Mouse (Mus musculus) neural tube, embryonic 15.5 days (tissue): ENCODE measurements around the gene Mmel1. TPM values are rescaled to one million over a fixed set of nuclear protein-coding genes. Genes with fewer than 3 reads are reported as not detected.
A peak's percentile ranks its signal among the peaks of the same experiment; 100 is the strongest.

Experiments
- ATAC-seq: fragments of 200-750 bp; cut with Nextera tagmentation; 2 replicates; pipeline ENCODE4 v1.8.0; 2017; ENCODE audit warnings: mild to moderate bottlenecking, moderate TSS enrichment, moderate library complexity; ENCODE audit not compliant: low FRiP score
- H3K27ac ChIP-seq: fragments of 300-500 bp; sonication (generic); replicated peaks from 2 replicates; pipeline ENCODE4 v1.5.1; 2015; ENCODE audit warnings: mild to moderate bottlenecking, inconsistent platforms
- H3K27me3 ChIP-seq: fragments of 300-500 bp; sonication (generic); replicated peaks from 2 replicates; pipeline ENCODE4 v1.6.1; 2015; ENCODE audit warnings: inconsistent platforms
- H3K36me3 ChIP-seq: fragments of 300-500 bp; sonication (generic); 2 replicates; pipeline ENCODE4 v1.6.1; 2015; ENCODE audit warnings: inconsistent platforms
- H3K4me1 ChIP-seq: fragments of 300-500 bp; sonication (generic); 2 replicates; pipeline ENCODE4 v1.6.1; 2015; ENCODE audit warnings: inconsistent platforms
- H3K4me2 ChIP-seq: fragments of 300-500 bp; sonication (generic); 2 replicates; pipeline ENCODE4 v1.6.1; 2015; ENCODE audit warnings: inconsistent platforms, mild to moderate bottlenecking, moderate library complexity
- H3K4me3 ChIP-seq: fragments of 300-500 bp; sonication (generic); replicated peaks from 2 replicates; pipeline ENCODE4 v1.5.1; 2015; ENCODE audit warnings: mild to moderate bottlenecking, inconsistent platforms
- H3K9ac ChIP-seq: fragments of 300-500 bp; sonication (generic); replicated peaks from 2 replicates; pipeline ENCODE4 v1.6.1; 2015; ENCODE audit warnings: mild to moderate bottlenecking, inconsistent platforms
- H3K9me3 ChIP-seq: fragments of 300-500 bp; sonication (generic); replicated peaks from 2 replicates; pipeline ENCODE4 v1.6.1; 2016; ENCODE audit warnings: inconsistent platforms
- WGBS: fragments of 180-500 bp; shearing (Covaris S2); methylation state at CpG from one replicate; pipeline ENCODE4 v1.1.7; 2015; ENCODE audit warnings: mixed read lengths; 5-methylcytosine and 5-hydroxymethylcytosine counted together
- polyA plus RNA-seq: library from polyadenylated mRNA; unstranded; fragments of >200 nt; fragmentation: Nextera tagmentation; extraction: Ambion mirVana; gene quantifications from 2 replicates; pipeline ENCODE4 v1.2.1, GENCODE M21; 2015

Mmel1 gene
- polyA plus RNA-seq, 1 experiment from 2014 or later: 0.75 TPM

GRCm38 (mm10) chr4:154928395-154929087 lies 59.2 kb downstream of the Mmel1 start, which contains the start of gene Tnfrsf14:
Tnfrsf14 (minus strand) TSS chr4:154928563.
- no peaks in the 10 kb centered on the region for H3K36me3 ChIP-seq
- 50% methylated on average over 12 of the region's 12 CpGs for WGBS
- H3K9me3 ChIP-seq: no peaks in the 10 kb centered on the region
- no peak within 1 kb of the TSS for H3K9ac ChIP-seq
- no peak for ATAC-seq
- H3K4me1 ChIP-seq: no peaks in the 10 kb centered on the region
- H3K4me2 ChIP-seq: peak within 1 kb of the TSS; percentile 13; the same call in 1 of the 2 replicates
- no peak within 1 kb of the TSS for H3K27ac ChIP-seq
- H3K27me3 ChIP-seq: no peaks in the 10 kb centered on the region
- no peak within 1 kb of the TSS for H3K4me3 ChIP-seq

GRCm38 (mm10) chr4:154929088-154929660 lies 59.8 kb downstream of the Mmel1 start:
- Histone ChIP-seq H3K9me3 (no peaks in the 10 kb centered on the region), H3K4me1 (no peaks in the 10 kb centered on the region), H3K4me3 (no peak overlapping the region), H3K27ac (no peak overlapping the region), H3K36me3 (no peaks in the 10 kb centered on the region), H3K27me3 (no peaks in the 10 kb centered on the region), H3K9ac (no peak overlapping the region), H3K4me2 (no peak overlapping the region)
- ATAC-seq: no peak
- 76% methylated on average over 12 of the region's 12 CpGs for WGBS

- Histone ChIP-seq H3K27ac (no peak overlapping the region), H3K4me1 (no peaks in the 10 kb centered on the region; the same call in 1 of the 2 replicates), H3K36me3 (no peaks in the 10 kb centered on the region), H3K4me2 (no peak overlapping the region), H3K27me3 (no peaks in the 10 kb centered on the region), H3K4me3 (no peak overlapping the region), H3K9ac (no peak overlapping the region), H3K9me3 (no peaks in the 10 kb centered on the region)
- ATAC-seq: no peak
- 66% methylated on average over 13 of the region's 13 CpGs for WGBS
These were observed 64.0 kb downstream of the Mmel1 start for GRCm38 (mm10) chr4:154933306-154933907.

- Histone ChIP-seq H3K4me1 (no peaks in the 10 kb centered on the region; the same call in 1 of the 2 replicates), H3K27me3 (no peaks in the 10 kb centered on the region), H3K9me3 (no peaks in the 10 kb centered on the region), H3K27ac (no peak overlapping the region), H3K4me3 (no peak overlapping the region), H3K4me2 (no peak overlapping the region), H3K9ac (no peak overlapping the region), H3K36me3 (no peaks in the 10 kb centered on the region)
- WGBS: 88% methylated on average over 2 of the region's 2 CpGs
- ATAC-seq: no peak
These were observed 65.4 kb downstream of the Mmel1 start for GRCm38 (mm10) chr4:154934800-154935199.

- H3K9me3 ChIP-seq: no peaks in the 10 kb centered on the region
- H3K9ac ChIP-seq: no peak overlapping the region
- no peaks in the 10 kb centered on the region for H3K36me3 ChIP-seq
- H3K27me3 ChIP-seq: no peaks in the 10 kb centered on the region
- H3K4me1 ChIP-seq: no peaks in the 10 kb centered on the region; the same call in 1 of the 2 replicates
- H3K4me2 ChIP-seq: no peak overlapping the region
- no peak overlapping the region for H3K27ac ChIP-seq
- no peak for ATAC-seq
- no peak overlapping the region for H3K4me3 ChIP-seq
- 83% methylated on average over 7 of the region's 7 CpGs for WGBS
These were observed 66.4 kb downstream of the Mmel1 start for GRCm38 (mm10) chr4:154935788-154936187.

GRCm38 (mm10) chr4:154936542-154937255 lies 67.3 kb downstream of the Mmel1 start:
- Histone ChIP-seq H3K4me2 (no peak overlapping the region), H3K27me3 (no peaks in the 10 kb centered on the region), H3K4me3 (no peak overlapping the region), H3K9ac (no peak overlapping the region), H3K27ac (no peak overlapping the region), H3K9me3 (no peaks in the 10 kb centered on the region), H3K36me3 (no peaks in the 10 kb centered on the region), H3K4me1 (no peaks in the 10 kb centered on the region; the same call in 1 of the 2 replicates)
- 56% methylated on average over 8 of the region's 8 CpGs for WGBS
- no peak for ATAC-seq

GRCm38 (mm10) chr4:154937746-154938145 lies 68.4 kb downstream of the Mmel1 start:
- 87% methylated on average over 1 of the region's 1 CpGs for WGBS
- H3K4me2 ChIP-seq: no peak overlapping the region

GRCm38 (mm10) chr4:154940156-154940555 lies 70.8 kb downstream of the Mmel1 start:
- no peaks in the 10 kb centered on the region for H3K9me3 ChIP-seq
- ATAC-seq: no peak
- H3K27ac ChIP-seq: no peak overlapping the region
- no peak overlapping the region for H3K4me2 ChIP-seq
- 87% methylated on average over 2 of the region's 2 CpGs for WGBS
- no peak overlapping the region for H3K4me3 ChIP-seq
- H3K36me3 ChIP-seq: no peaks in the 10 kb centered on the region
- no peak overlapping the region for H3K9ac ChIP-seq
- H3K4me1 ChIP-seq: peaks cover 7% of the 10 kb centered on the region; the same call in 1 of the 2 replicates
- H3K27me3 ChIP-seq: no peaks in the 10 kb centered on the region

More at GRCm38 (mm10) chr4:154937746-154938145, 68.4 kb downstream of the Mmel1 start:
- Histone ChIP-seq H3K27me3 (no peaks in the 10 kb centered on the region), H3K9ac (no peak overlapping the region), H3K36me3 (no peaks in the 10 kb centered on the region), H3K4me3 (no peak overlapping the region), H3K4me1 (no peaks in the 10 kb centered on the region; the same call in 1 of the 2 replicates), H3K27ac (no peak overlapping the region), H3K9me3 (no peaks in the 10 kb centered on the region)
- ATAC-seq: no peak

GRCm38 (mm10) chr4:154941831-154942230 lies 72.4 kb downstream of the Mmel1 start:
- ATAC-seq: no peak
- H3K27ac ChIP-seq: no peak overlapping the region
- WGBS: 93% methylated on average over 5 of the region's 5 CpGs

GRCm38 (mm10) chr4:154942632-154943322 lies 73.4 kb downstream of the Mmel1 start:
- Histone ChIP-seq H3K27ac (no peak overlapping the region), H3K4me2 (no peak overlapping the region), H3K9me3 (no peaks in the 10 kb centered on the region), H3K36me3 (no peaks in the 10 kb centered on the region), H3K9ac (no peak overlapping the region), H3K27me3 (no peaks in the 10 kb centered on the region), H3K4me1 (peaks cover 22% of the 10 kb centered on the region), H3K4me3 (no peak overlapping the region)
- no peak for ATAC-seq
- WGBS: 88% methylated on average over 10 of the region's 10 CpGs

More at GRCm38 (mm10) chr4:154941831-154942230, 72.4 kb downstream of the Mmel1 start:
- no peak overlapping the region for H3K4me3 ChIP-seq
- H3K9me3 ChIP-seq: no peaks in the 10 kb centered on the region
- H3K36me3 ChIP-seq: no peaks in the 10 kb centered on the region
- H3K9ac ChIP-seq: no peak overlapping the region
- no peak overlapping the region for H3K4me2 ChIP-seq
- no peaks in the 10 kb centered on the region for H3K27me3 ChIP-seq
- peaks cover 22% of the 10 kb centered on the region for H3K4me1 ChIP-seq
